Mouse (Mus musculus) spleen, adult 2 months (tissue): ENCODE measurements around the gene Srp68.

Source experiments
- CTCF ChIP-seq: fragments of 200-500 bp; IDR thresholded peaks from 2 replicates; pipeline ENCODE4 v1.5.1; 2011; ENCODE audit warnings: mild to moderate bottlenecking, inconsistent platforms; ENCODE audit not compliant: insufficient read depth, insufficient read length, insufficient replicate concordance; ENCODE audit errors: extremely low read depth
- POLR2A ChIP-seq: fragments of 200-500 bp; IDR thresholded peaks from 2 replicates; pipeline ENCODE4 v1.6.1; 2011; ENCODE audit warnings: low read depth, low read length, inconsistent platforms

DNA sequence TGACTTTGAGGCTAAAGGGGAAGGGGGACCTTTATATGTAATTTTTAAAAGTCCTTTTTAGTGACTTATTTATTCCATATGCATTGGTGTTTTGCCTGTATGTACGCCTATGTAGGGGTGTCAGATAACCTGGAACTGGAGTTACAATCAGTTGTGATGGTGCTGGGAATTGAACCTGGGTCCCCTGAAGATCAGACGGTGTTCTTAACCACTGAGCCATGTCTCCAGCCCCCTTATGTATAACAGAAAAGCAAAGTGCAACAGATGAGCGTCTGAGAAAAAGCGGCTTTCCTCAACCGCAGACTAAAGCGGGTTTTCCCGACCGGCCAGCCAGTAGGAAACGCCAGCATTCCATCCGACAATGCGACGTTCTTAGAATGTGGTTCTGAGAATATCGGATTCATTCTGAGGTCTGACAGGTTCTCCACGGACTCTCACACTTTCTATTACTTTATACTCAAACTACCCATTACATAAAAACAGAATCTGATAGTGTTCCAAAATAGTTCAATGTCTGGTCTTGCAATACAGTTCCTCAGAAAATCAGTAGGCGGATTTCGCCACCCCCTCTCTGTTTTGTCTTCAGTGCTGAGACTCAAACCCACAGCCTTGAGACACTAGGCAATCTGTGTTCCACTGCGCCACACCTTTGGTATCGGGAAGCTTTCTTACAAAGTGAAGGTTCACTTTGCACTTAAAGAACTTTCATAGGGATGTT lies 77.0 kb downstream of the Srp68 start:
- TF ChIP-seq CTCF (no peak), POLR2A (no peak)
